Mouse (Mus musculus): Measurements from ENCODE around the gene Adgrl4.

DNA sequence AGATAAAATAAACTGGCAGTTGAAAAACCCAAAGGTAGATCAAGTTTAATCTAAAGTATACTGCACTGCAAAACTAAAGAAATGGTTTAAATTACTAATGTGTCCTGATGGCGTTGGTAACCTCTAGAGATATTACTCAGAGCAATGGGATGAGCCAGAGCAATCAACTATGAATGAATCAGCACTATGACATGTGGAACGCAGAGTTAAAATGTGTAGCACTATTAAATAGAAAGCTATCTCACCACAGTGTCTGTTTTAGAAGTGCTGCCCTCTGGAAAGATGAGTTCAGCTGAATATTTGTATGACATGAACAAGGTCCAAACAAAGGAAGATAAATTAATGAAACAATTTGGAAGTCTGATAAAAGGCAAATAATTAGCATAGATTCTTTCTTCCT, 6.2 kb upstream of the Adgrl4 start:
- TF ChIP-seq CTCF (IDR thresholded peaks at IDR 0.05; ENCODE audit: control insufficient read depth, insufficient read depth, insufficient read length) (no peak), USF1 (IDR thresholded peaks at IDR 0.05; ENCODE audit: low read depth) (no peak), FOSL1 (IDR thresholded peaks at IDR 0.05; ENCODE audit: insufficient read depth, low read length, poor library complexity, severe bottlenecking) (peak; percentile 91), MYOD1 (IDR thresholded peaks at IDR 0.05; ENCODE audit: control insufficient read depth, insufficient read length, low read depth) (peak; percentile 24), MAX (IDR thresholded peaks at IDR 0.05) (no peak)
